Mouse (Mus musculus) kidney, postnatal 0 days (tissue): Measurements from ENCODE around the gene Tbc1d30. TPM values are rescaled to one million over a fixed set of nuclear protein-coding genes. Genes with fewer than 3 reads are reported as not detected.

Experiments
- ATAC-seq: fragments of 200-750 bp; cut with Nextera tagmentation; replicated peaks from 2 replicates; pipeline ENCODE4 v1.8.0; 2017; ENCODE audit warnings: low read depth, moderate number of reproducible peaks, moderate TSS enrichment, moderate library complexity; ENCODE audit not compliant: low FRiP score
- DNase-seq: peaks from one replicate; pipeline ENCODE4 v3.0.0-alpha.2; 2016; ENCODE audit warnings: low spot score
- H3K27ac ChIP-seq: fragments of 300-500 bp; sonication (generic); 2 replicates; pipeline ENCODE4 v1.5.1; 2014; ENCODE audit warnings: mild to moderate bottlenecking
- H3K27me3 ChIP-seq: fragments of 300-500 bp; sonication (generic); 2 replicates; pipeline ENCODE4 v1.6.1; 2014; ENCODE audit warnings: low read length, mixed read lengths; ENCODE audit not compliant: insufficient read depth
- H3K36me3 ChIP-seq: fragments of 300-500 bp; sonication (generic); 2 replicates; pipeline ENCODE4 v1.6.1; 2014; ENCODE audit warnings: low read length, mixed read lengths; ENCODE audit not compliant: insufficient read depth
- H3K4me1 ChIP-seq: fragments of 300-500 bp; sonication (generic); replicated peaks from 2 replicates; pipeline ENCODE4 v1.6.1; 2014; ENCODE audit warnings: antibody characterized with exemption, low read length, mixed read lengths; ENCODE audit not compliant: insufficient read depth
- H3K4me2 ChIP-seq: fragments of 300-500 bp; sonication (generic); 2 replicates; pipeline ENCODE4 v1.6.1; 2014; ENCODE audit warnings: mild to moderate bottlenecking, low read length, moderate library complexity, mixed read lengths
- H3K4me3 ChIP-seq: fragments of 300-500 bp; sonication (generic); replicated peaks from 2 replicates; pipeline ENCODE4 v1.5.1; 2014; ENCODE audit warnings: low read depth, low read length
- H3K9ac ChIP-seq: fragments of 300-500 bp; sonication (generic); 2 replicates; pipeline ENCODE4 v1.6.1; 2014; ENCODE audit warnings: low read depth, low read length
- H3K9me3 ChIP-seq: fragments of 300-500 bp; sonication (generic); replicated peaks from 2 replicates; pipeline ENCODE4 v1.6.1; 2016; ENCODE audit warnings: low read length, inconsistent platforms, mixed read lengths
- CTCF ChIP-seq: IDR thresholded peaks from 2 replicates; pipeline ENCODE4 v1.5.1; 2016; ENCODE audit warnings: antibody characterized with exemption, low read depth, mild to moderate bottlenecking, moderate library complexity
- WGBS: fragments of 180-500 bp; shearing (Covaris S2); extraction: QIAGEN DNeasy Blood & Tissue Kit; methylation state at CpG from one replicate; pipeline ENCODE4 v1.1.7; 2014; 5-methylcytosine and 5-hydroxymethylcytosine counted together
- polyA plus RNA-seq: library from polyadenylated mRNA; unstranded; fragments of >200 nt; fragmentation: Nextera tagmentation; extraction: Ambion mirVana; gene quantifications from 2 replicates; pipeline ENCODE4 v1.2.1, GENCODE M21; 2015

Tbc1d30 gene
- 0.52 and 0.53 TPM in 2 replicates for polyA plus RNA-seq

DNA sequence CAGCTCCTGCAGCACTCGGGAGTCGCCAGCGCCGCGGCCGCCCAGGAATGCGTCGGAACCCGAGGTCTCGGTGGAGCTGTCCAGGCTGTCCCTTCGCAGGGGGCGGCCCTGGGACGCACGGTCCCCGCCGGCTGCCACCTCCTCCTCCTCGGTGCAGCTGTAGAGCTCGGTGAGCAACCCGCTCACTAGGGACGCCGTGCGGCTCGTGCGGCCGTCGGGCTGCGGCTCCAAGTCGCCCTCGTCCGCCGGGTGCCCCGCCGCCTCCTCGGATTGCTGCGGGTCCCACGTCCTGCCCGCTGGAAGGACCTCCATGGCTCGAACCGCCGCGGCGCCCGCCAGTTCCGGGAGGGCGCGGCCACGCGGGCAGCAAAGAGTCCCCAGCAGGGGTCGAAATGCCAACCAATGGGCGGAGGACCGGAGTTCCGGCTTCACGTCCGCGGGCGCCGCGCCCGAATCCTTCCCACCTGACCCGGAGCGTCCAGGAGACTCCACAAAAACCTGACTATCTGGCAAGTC lies at the start of gene Tbc1d30:
Gene Tbc1d30, minus strand, starts transcription at position 213 of the 516 bp plus-strand sequence.
- Histone ChIP-seq H3K27ac (no peak within 1 kb of the TSS), H3K4me2 (peak within 1 kb of the TSS; percentile 96), H3K27me3 (no peaks in the 10 kb centered on the region), H3K4me1 (0 out of 2 replicates have a peak, but pooled peaks cover 8% of the 10 kb centered on the region), H3K9ac (peak within 1 kb of the TSS; percentile 60), H3K36me3 (no peaks in the 10 kb centered on the region), H3K4me3 (peak within 1 kb of the TSS; percentile 44), H3K9me3 (no peaks in the 10 kb centered on the region)
- no peak for DNase-seq
- no peak for TF ChIP-seq CTCF
- WGBS, result under 1% methylated on average over 60 of the region's 61 CpGs
- ATAC-seq, result peak; percentile 59

- ATAC-seq, result no peak
These were observed 47.5 kb upstream of the Tbc1d30 start for GRCm38 (mm10) chr10:121398599-121398998.

DNA sequence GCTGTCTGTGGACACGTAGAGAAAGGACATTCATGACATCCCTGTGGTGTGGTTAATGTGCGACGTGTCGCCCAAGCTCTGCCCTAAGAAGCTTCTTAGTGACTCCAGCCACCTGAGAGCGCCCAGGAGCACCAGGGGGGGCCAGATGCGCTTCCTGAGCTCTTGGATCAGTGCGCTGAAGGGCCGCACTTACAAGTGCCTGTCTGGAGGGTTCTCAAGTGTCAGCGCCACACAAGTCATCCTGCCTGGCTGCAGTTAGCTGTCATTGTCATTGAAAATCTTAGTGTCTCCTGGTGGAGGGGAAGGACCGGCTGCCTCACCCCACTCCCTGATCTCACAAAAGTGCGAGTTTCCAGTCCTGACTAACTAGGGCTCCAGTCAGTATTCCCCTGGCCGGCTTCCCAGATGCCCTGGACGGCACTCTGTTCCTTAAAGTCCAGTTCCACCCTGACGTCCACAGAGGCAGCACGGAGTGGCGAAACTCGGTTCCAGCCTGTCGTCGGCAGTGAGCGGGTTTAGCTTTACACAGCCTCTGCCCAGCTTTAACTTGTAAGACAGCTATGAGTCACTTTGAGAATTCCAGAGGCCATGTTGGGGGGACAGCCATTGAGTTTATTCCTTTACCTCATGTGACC lies 44.6 kb upstream of the Tbc1d30 start:
- 75% methylated on average over 20 of the region's 20 CpGs for whole genome bisulfite sequencing
- H3K27ac ChIP-seq, result no peak overlapping the region
- H3K4me3 ChIP-seq, result no peak overlapping the region
- no peak for DNase-seq
- peaks cover 55% of the 10 kb centered on the region for H3K36me3 ChIP-seq
- H3K4me2 ChIP-seq, result no peak overlapping the region
- no peak for ATAC-seq
- TF ChIP-seq CTCF, result no peak
- H3K9me3 ChIP-seq, result no peaks in the 10 kb centered on the region
- no peaks in the 10 kb centered on the region for H3K4me1 ChIP-seq
- no peak overlapping the region for H3K9ac ChIP-seq
- no peaks in the 10 kb centered on the region for H3K27me3 ChIP-seq

More at GRCm38 (mm10) chr10:121398599-121398998, 47.5 kb upstream of the Tbc1d30 start:
- Histone ChIP-seq H3K4me2 (no peak overlapping the region), H3K4me3 (no peak overlapping the region), H3K27ac (no peak overlapping the region), H3K9me3 (no peaks in the 10 kb centered on the region), H3K36me3 (peaks cover 26% of the 10 kb centered on the region), H3K9ac (no peak overlapping the region), H3K27me3 (no peaks in the 10 kb centered on the region), H3K4me1 (no peaks in the 10 kb centered on the region)
- DNase-seq, result no peak
- 81% methylated on average over 7 of the region's 7 CpGs for whole genome bisulfite sequencing
- no peak for TF ChIP-seq CTCF

- no peak overlapping the region for H3K9ac ChIP-seq
- H3K4me3 ChIP-seq, result no peak overlapping the region
- 71% methylated on average over 18 of the region's 18 CpGs for WGBS
- no peak for ATAC-seq
- no peaks in the 10 kb centered on the region for H3K27me3 ChIP-seq
- H3K4me1 ChIP-seq, result no peaks in the 10 kb centered on the region
- TF ChIP-seq CTCF, result no peak
- DNase-seq, result no peak
- H3K9me3 ChIP-seq, result no peaks in the 10 kb centered on the region
- no peak overlapping the region for H3K4me2 ChIP-seq
- H3K36me3 ChIP-seq, result peaks cover 63% of the 10 kb centered on the region
- no peak overlapping the region for H3K27ac ChIP-seq
These were observed 43.8 kb upstream of the Tbc1d30 start for GRCm38 (mm10) chr10:121394789-121395325.

- Histone ChIP-seq H3K27ac (no peak overlapping the region), H3K9me3 (no peaks in the 10 kb centered on the region), H3K27me3 (no peaks in the 10 kb centered on the region), H3K36me3 (peaks cover 69% of the 10 kb centered on the region), H3K4me2 (no peak overlapping the region), H3K4me3 (no peak overlapping the region), H3K4me1 (no peaks in the 10 kb centered on the region), H3K9ac (no peak overlapping the region)
- DNase-seq (no peak), ATAC-seq (no peak)
- no peak for TF ChIP-seq CTCF
- WGBS, result 73% methylated on average over 6 of the region's 6 CpGs
These were observed 43.2 kb upstream of the Tbc1d30 start for GRCm38 (mm10) chr10:121394270-121394669.

DNA sequence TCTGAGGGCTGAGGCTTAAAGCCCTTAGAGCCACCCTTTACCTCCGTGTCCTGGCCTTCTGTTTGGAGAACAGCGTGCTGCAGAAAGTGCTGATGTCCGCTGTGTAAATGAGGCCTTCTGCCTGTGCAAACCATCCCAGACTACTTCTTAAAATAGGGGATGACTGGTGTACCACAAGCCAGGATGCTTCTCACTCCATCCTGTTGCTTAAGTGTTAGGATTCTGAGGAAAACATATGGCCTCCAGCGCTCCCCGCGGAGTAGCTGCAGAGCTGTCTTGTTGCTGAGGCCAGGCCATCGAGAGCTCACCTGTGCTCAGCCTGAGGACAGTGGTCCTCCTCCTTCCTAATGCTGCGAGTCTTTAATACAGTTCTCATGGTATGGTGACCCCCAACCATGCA lies 40.8 kb upstream of the Tbc1d30 start:
- Histone ChIP-seq H3K4me2 (no peak overlapping the region), H3K27me3 (no peaks in the 10 kb centered on the region), H3K9me3 (no peaks in the 10 kb centered on the region), H3K4me1 (no peaks in the 10 kb centered on the region), H3K27ac (no peak overlapping the region), H3K9ac (no peak overlapping the region), H3K36me3 (peaks cover 86% of the 10 kb centered on the region), H3K4me3 (no peak overlapping the region)
- no peak for ATAC-seq
- 94% methylated on average over 8 of the region's 8 CpGs for WGBS
- no peak for TF ChIP-seq CTCF
- DNase-seq, result no peak
